Mouse (Mus musculus) cerebellum, adult 2 months (tissue): ENCODE data around the gene Atf7. TPM values are rescaled to one million over a fixed set of nuclear protein-coding genes. Genes with fewer than 3 reads are reported as not detected.
A peak's percentile ranks its signal among the peaks of the same experiment; 100 is the strongest.

ENCODE experiments used
- DNase-seq, 2 experiments: peaks; one replicate each; pipeline ENCODE4 v3.0.0; 2021
- H3K27ac ChIP-seq: fragments of 200-500 bp; 2 replicates; pipeline ENCODE4 v1.5.1; 2012; ENCODE audit warnings: low read length, control low read depth, inconsistent platforms; ENCODE audit not compliant: insufficient read depth
- H3K27me3 ChIP-seq: fragments of 200-500 bp; 2 replicates; pipeline ENCODE4 v1.6.1; 2012; ENCODE audit warnings: inconsistent platforms, mild to moderate bottlenecking, low read length, moderate library complexity; ENCODE audit not compliant: control insufficient read depth, insufficient read depth
- H3K4me1 ChIP-seq: fragments of 200-500 bp; 2 replicates; pipeline ENCODE4 v1.6.1; 2011; ENCODE audit warnings: low read length; ENCODE audit not compliant: control insufficient read depth, insufficient read depth
- H3K4me3 ChIP-seq: fragments of 200-500 bp; replicated peaks from 2 replicates; pipeline ENCODE3; 2011; ENCODE audit warnings: mild to moderate bottlenecking, low read depth, low read length, control low read depth; ENCODE audit not compliant: insufficient read depth
- CTCF ChIP-seq: fragments of 200-500 bp; IDR thresholded peaks from 2 replicates; pipeline ENCODE4 v1.5.1; 2011; ENCODE audit warnings: low read depth, mild to moderate bottlenecking, control low read depth, low read length, moderate library complexity, borderline replicate concordance; ENCODE audit not compliant: insufficient read depth
- POLR2A ChIP-seq: fragments of 200-500 bp; IDR thresholded peaks from 2 replicates; pipeline ENCODE4 v1.6.1; 2011; ENCODE audit warnings: low read length, control low read depth, borderline replicate concordance; ENCODE audit not compliant: insufficient read depth
- WGBS: fragments of 180-500 bp; shearing (Covaris S2); methylation state at CpG from one replicate; pipeline ENCODE4 v1.1.7; 2018; 5-methylcytosine and 5-hydroxymethylcytosine counted together
- polyA plus RNA-seq: library from polyadenylated mRNA; depleted of rRNA; stranded (reverse); fragments of >200 nt; gene quantifications from 2 replicates; pipeline ENCODE4 v1.2.3, GENCODE M21; 2012

Atf7 gene
- polyA plus RNA-seq, 1 experiment, result 66.6 TPM

DNA sequence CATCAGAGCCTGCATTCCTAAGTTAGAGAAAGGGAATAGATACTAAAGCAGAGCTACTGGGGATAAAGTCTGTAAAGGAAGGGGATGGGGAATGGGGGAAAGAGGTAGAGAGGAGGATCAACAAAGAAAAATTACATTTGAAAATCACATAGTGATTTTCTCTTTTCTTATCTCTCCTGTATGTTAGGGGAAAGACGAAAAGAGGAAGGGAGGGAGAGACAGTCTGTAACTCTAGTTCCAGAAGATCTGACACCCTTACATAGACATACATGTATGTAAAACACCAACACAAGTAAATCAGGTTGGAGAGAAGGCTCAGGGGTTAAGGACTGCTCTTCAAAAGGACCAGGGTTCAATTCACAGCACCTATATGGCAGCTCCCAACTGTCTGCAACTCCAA is 44.1 kb downstream of the Atf7 start:
- 93% methylated on average over 1 of the region's 1 CpGs for WGBS

GRCm38 (mm10) chr15:102578351-102578750 is 46.9 kb downstream of the Atf7 start:
- Histone ChIP-seq H3K4me1 (no peaks in the 10 kb centered on the region; the same call in 1 of the 2 replicates), H3K27ac (no peak overlapping the region), H3K4me3 (no peak overlapping the region), H3K27me3 (no peaks in the 10 kb centered on the region)
- TF ChIP-seq POLR2A (no peak), CTCF (no peak)
- 90% methylated on average over 2 of the region's 2 CpGs for WGBS
- no peak for DNase-seq

More for the DNA sequence above, 44.1 kb downstream of the Atf7 start:
- DNase-seq, result no peak
- Histone ChIP-seq H3K27me3 (no peaks in the 10 kb centered on the region), H3K4me1 (peaks cover 2% of the 10 kb centered on the region; the same call in 1 of the 2 replicates), H3K27ac (no peak overlapping the region), H3K4me3 (no peak overlapping the region)
- TF ChIP-seq POLR2A (no peak), CTCF (no peak)

DNA sequence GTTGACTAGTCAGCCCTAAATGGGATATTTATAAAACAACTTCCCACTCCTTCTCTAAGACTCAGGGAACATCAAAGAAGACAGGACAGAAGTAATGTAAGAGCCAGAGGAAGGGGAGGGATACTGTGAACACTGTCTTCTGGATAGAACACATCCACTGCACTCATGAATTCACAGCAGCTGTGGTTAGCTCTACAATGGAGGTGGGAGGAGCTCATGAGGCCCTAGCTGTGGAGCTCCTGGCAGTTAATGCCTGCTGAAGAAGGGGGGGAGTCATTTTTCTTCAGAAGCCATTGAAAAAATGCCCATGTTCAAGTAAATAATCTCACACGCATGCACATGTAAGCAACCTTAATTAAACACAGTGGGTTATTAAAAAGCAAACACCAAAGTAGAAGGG is 48.3 kb downstream of the Atf7 start:
- Histone ChIP-seq H3K27me3 (no peaks in the 10 kb centered on the region), H3K4me3 (no peak overlapping the region), H3K4me1 (no peaks in the 10 kb centered on the region), H3K27ac (no peak overlapping the region)
- DNase-seq, result no peak
- TF ChIP-seq CTCF (no peak), POLR2A (no peak)
- 57% methylated on average over 1 of the region's 1 CpGs for WGBS

GRCm38 (mm10) chr15:102572081-102572480 is 53.2 kb downstream of the Atf7 start:
- TF ChIP-seq CTCF, result no peak
- no peak for TF ChIP-seq POLR2A
- Histone ChIP-seq H3K27me3 (no peaks in the 10 kb centered on the region), H3K27ac (no peak overlapping the region), H3K4me1 (no peaks in the 10 kb centered on the region), H3K4me3 (no peak overlapping the region)
- no peak for DNase-seq
- 83% methylated on average over 3 of the region's 3 CpGs for WGBS

GRCm38 (mm10) chr15:102567849-102568248 is 57.4 kb downstream of the Atf7 start:
- Histone ChIP-seq H3K4me1 (peaks cover 2% of the 10 kb centered on the region; the same call in 1 of the 2 replicates), H3K27ac (no peak overlapping the region), H3K27me3 (no peaks in the 10 kb centered on the region), H3K4me3 (no peak overlapping the region)
- no peak for DNase-seq
- no peak for TF ChIP-seq CTCF
- no peak for TF ChIP-seq POLR2A
- 91% methylated on average over 2 of the region's 2 CpGs for WGBS

DNA sequence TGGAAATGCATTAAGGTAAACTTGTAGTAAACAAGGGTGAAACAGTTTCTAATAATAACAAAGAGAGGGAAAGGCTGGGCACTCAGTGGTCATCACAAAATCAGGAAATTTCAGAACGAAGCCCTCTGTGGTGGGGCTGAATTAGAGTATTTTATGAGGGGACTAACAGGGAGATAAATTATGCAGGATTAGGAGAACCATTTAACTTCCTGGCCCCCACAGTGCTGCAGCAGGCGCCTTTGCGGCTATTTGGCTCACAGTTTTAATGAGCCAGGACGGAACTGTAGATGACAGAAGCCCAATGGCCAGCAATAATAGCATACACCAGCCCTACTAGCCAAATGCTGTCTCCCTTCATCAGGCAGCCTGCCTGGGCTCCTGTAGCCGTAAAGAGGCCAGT is 61.6 kb downstream of the Atf7 start:
- no peaks in the 10 kb centered on the region for H3K27me3 ChIP-seq
- TF ChIP-seq CTCF (no peak), POLR2A (no peak)
- H3K4me1 ChIP-seq, result peaks cover 2% of the 10 kb centered on the region; the same call in 1 of the 2 replicates
- H3K27ac ChIP-seq, result peak overlapping the region; percentile 66; the same call in 1 of the 2 replicates
- DNase-seq, result peak in 1 of 2 experiments; percentile 65
- 10% methylated on average over 5 of the region's 5 CpGs for WGBS
- H3K4me3 ChIP-seq, result no peak overlapping the region

GRCm38 (mm10) chr15:102563061-102563460 is 62.2 kb downstream of the Atf7 start:
- H3K27ac ChIP-seq, result peak overlapping the region; percentile 66
- DNase-seq, result no peak
- H3K27me3 ChIP-seq, result no peaks in the 10 kb centered on the region
- TF ChIP-seq POLR2A (no peak), CTCF (no peak)
- peaks cover 2% of the 10 kb centered on the region; the same call in 1 of the 2 replicates for H3K4me1 ChIP-seq
- H3K4me3 ChIP-seq, result no peak overlapping the region
- WGBS, result 72% methylated on average over 3 of the region's 3 CpGs

DNA sequence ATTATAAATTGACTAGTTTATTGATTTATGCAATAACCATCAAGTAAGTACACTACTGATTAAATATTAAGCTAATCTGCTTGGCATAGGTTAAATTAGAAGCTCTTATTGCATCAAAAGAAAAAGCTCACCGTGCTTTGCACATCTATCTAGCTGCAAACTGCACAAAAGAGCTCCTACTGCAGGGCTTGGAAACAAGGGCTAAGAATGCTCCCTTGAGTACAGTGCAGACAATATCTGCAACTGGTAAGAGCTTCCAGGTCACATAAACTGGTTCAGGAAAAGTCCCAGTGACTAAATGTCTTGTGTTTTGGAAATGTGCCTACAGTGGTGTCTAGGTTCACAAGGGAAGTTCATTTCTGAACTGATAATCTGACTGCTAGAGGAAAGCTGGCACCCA is 62.8 kb downstream of the Atf7 start:
- no peak for DNase-seq
- H3K27ac ChIP-seq, result peak overlapping the region; percentile 21; the same call in 1 of the 2 replicates
- H3K4me1 ChIP-seq, result peaks cover 2% of the 10 kb centered on the region; the same call in 1 of the 2 replicates
- H3K27me3 ChIP-seq, result no peaks in the 10 kb centered on the region
- no peak overlapping the region for H3K4me3 ChIP-seq
- no peak for TF ChIP-seq CTCF
- no peak for TF ChIP-seq POLR2A
- 79% methylated on average over 1 of the region's 1 CpGs for WGBS

- DNase-seq, result peak in 1 of 2 experiments; percentile 59
- Histone ChIP-seq H3K27me3 (no peaks in the 10 kb centered on the region), H3K27ac (no peak overlapping the region), H3K4me3 (no peak overlapping the region), H3K4me1 (no peaks in the 10 kb centered on the region; the same call in 1 of the 2 replicates)
- TF ChIP-seq CTCF (peak; percentile 48), POLR2A (no peak)
Observed at GRCm38 (mm10) chr15:102557580-102557979, 67.7 kb downstream of the Atf7 start.
